Comparison of ENCODE assay signal across 10 mouse cellular contexts in genomic region chr3:21987455-21988009, GRCm38 (mm10).
DNase-seq lines count a peak whose midpoint lies in the region; ATAC-seq and TF ChIP-seq lines count a peak whose summit lies in the region.
"Had no signal": no experiment of that assay in that cellular context is flagged by ENCODE, and none has a peak within 500 bp of the region (broad histone marks: within the 10 kb centered on the region; RNA-seq: fewer than 3 reads in every experiment).

No protein-coding gene starts in this region.

- H3K36me3 ChIP-seq in MEL (ENCODE audit: control insufficient read depth in 1 of 2, insufficient read depth in 2 of 2, low read length in 2 of 2), result peaks cover 0 to 65% of the 10 kb centered on the region in 2 experiments; a peak in 2 of 4 replicates
- no peaks in the 10 kb centered on the region for H3K36me3 ChIP-seq in heart, embryonic 12.5 days

- peaks cover 2% of the 10 kb centered on the region for H3K79me2 ChIP-seq in MEL (ENCODE audit: control insufficient read depth, insufficient read depth, low read length, poor library complexity)

- DNase-seq in frontal cortex, postnatal 36 days (ENCODE audit: low spot score in 2 of 2), result no peak
- DNase-seq in MEL (ENCODE audit: low read depth, low spot score), result peak; percentile 84
- DNase-seq in induced T-regulatory cell, adult 2 months (ENCODE audit: low read depth), result peak; percentile 93
- DNase-seq in naive thymus-derived CD4-positive, alpha-beta T cell, adult 2 months (ENCODE audit: low read depth), result peak; percentile 89
- DNase-seq in ovary, postnatal 10 days (ENCODE audit: low spot score), result no peak
- no peak for DNase-seq in layer of hippocampus, adult 9-10 months (ENCODE audit: low spot score)
- DNase-seq: adrenal gland, postnatal 36 days; gastrocnemius, postnatal 10 days had no signal

- no peak overlapping the region for H3K4me2 ChIP-seq in heart, embryonic 12.5 days

- TF ChIP-seq POLR2A in MEL (IDR thresholded peaks at IDR 0.05; ENCODE audit: control insufficient read depth in 1 of 2, insufficient read depth in 1 of 2, low read depth in 1 of 2, low read length in 2 of 2, poor library complexity in 1 of 2), result no peak

- H3K9me3 ChIP-seq in MEL (replicated peaks; ENCODE audit: insufficient read depth, low read length), result no peaks in the 10 kb centered on the region
- H3K9me3 ChIP-seq in heart, embryonic 12.5 days (replicated peaks), result no peaks in the 10 kb centered on the region

- peak; percentile 18 for ATAC-seq in frontal cortex, adult (ENCODE audit: low TSS enrichment)
- ATAC-seq in heart, embryonic 12.5 days (ENCODE audit: insufficient number of reproducible peaks, low FRiP score), result no peak

- H3K9ac ChIP-seq in MEL (ENCODE audit: control insufficient read depth, low read depth, low read length, poor library complexity, severe bottlenecking), result peak overlapping the region; percentile 75
- no peak overlapping the region for H3K9ac ChIP-seq in heart, embryonic 12.5 days

- no peak for TF ChIP-seq CTCF in MEL (IDR thresholded peaks at IDR 0.05 in 2 of 3, conservative IDR thresholded peaks at IDR 0.05 in 1 of 3; ENCODE audit: control insufficient read depth in 1 of 3, insufficient read depth in 1 of 3, low read depth in 2 of 3, low read length in 3 of 3, poor library complexity in 1 of 3, severe bottlenecking in 1 of 3)

- no peaks in the 10 kb centered on the region for H3K27me3 ChIP-seq in MEL (ENCODE audit: control insufficient read depth in 1 of 2, insufficient read depth in 2 of 2, low read length in 2 of 2)
- no peaks in the 10 kb centered on the region for H3K27me3 ChIP-seq in heart, embryonic 12.5 days (replicated peaks)

- no peak; the same call in 1 of the 2 replicates for TF ChIP-seq RAD21 in MEL (IDR thresholded peaks at IDR 0.05; ENCODE audit: low read depth, low read length)

- WGBS in heart, embryonic 12.5 days, result 83% methylated on average over 5 of the region's 5 CpGs

- peak; percentile 57 to 60 for TF ChIP-seq EP300 in MEL (IDR thresholded peaks at IDR 0.05; ENCODE audit: low read depth in 1 of 2, low read length in 2 of 2)

- H3K4me3 ChIP-seq in MEL (ENCODE audit: control insufficient read depth in 1 of 2, insufficient read depth in 1 of 2, low read depth in 2 of 2, low read length in 2 of 2), result peak overlapping the region; percentile 48 to 50
- no peak overlapping the region for H3K4me3 ChIP-seq in heart, embryonic 12.5 days

- peak overlapping the region; percentile 99 for H3K27ac ChIP-seq in MEL (ENCODE audit: control insufficient read depth, low read depth, low read length)
- no peak overlapping the region for H3K27ac ChIP-seq in heart, embryonic 12.5 days (ENCODE audit: poor library complexity, severe bottlenecking)

- peaks cover 19 to 55% of the 10 kb centered on the region in 2 experiments for H3K4me1 ChIP-seq in MEL (ENCODE audit: control insufficient read depth in 1 of 2, insufficient read depth in 2 of 2, low read length in 2 of 2)
- H3K4me1 ChIP-seq in heart, embryonic 12.5 days (replicated peaks), result no peaks in the 10 kb centered on the region

TF ChIP-seq in MEL, 35 proteins besides CTCF, POLR2A, EP300 and RAD21:
- TF ChIP-seq KAT2A (conservative IDR thresholded peaks at IDR 0.05; ENCODE audit: low read depth, low read length) (no peak), ZC3H11A (IDR thresholded peaks at IDR 0.05; ENCODE audit: low read depth, low read length) (no peak), MYB (IDR thresholded peaks at IDR 0.05; ENCODE audit: low read depth, low read length) (no peak), POLR2AphosphoS2 (IDR thresholded peaks at IDR 0.05; ENCODE audit: low read length) (no peak), TAL1 (IDR thresholded peaks at IDR 0.05; ENCODE audit: low read length) (no peak), ZMIZ1 (IDR thresholded peaks at IDR 0.05; ENCODE audit: low read depth, low read length) (no peak), NELFE (IDR thresholded peaks at IDR 0.05; ENCODE audit: low read depth, low read length) (0 out of 2 replicates have a peak, but pooled peaks have one; percentile 3), GABPA (IDR thresholded peaks at IDR 0.05; ENCODE audit: low read depth, low read length) (no peak), HCFC1 (IDR thresholded peaks at IDR 0.05; ENCODE audit: low read depth, low read length) (no peak), RCOR1 (IDR thresholded peaks at IDR 0.05; ENCODE audit: low read depth, low read length) (no peak), ZKSCAN1 (IDR thresholded peaks at IDR 0.05; ENCODE audit: low read depth, low read length) (no peak), CHD1 (IDR thresholded peaks at IDR 0.05; ENCODE audit: low read depth, low read length) (no peak; the same call in 1 of the 2 replicates), MYC (IDR thresholded peaks at IDR 0.05; ENCODE audit: low read depth, low read length) (no peak), MAZ (IDR thresholded peaks at IDR 0.05; ENCODE audit: low read depth, low read length) (no peak; the same call in 1 of the 2 replicates), CHD2 (IDR thresholded peaks at IDR 0.05; ENCODE audit: low read length) (no peak), USF1 (IDR thresholded peaks at IDR 0.05; ENCODE audit: low read depth, low read length) (peak; percentile 18; the same call in 1 of the 2 replicates), USF2 (IDR thresholded peaks at IDR 0.05; ENCODE audit: borderline replicate concordance in 1 of 2, insufficient read depth in 1 of 2, low read depth in 1 of 2, low read length in 2 of 2) (no peak), SIN3A (IDR thresholded peaks at IDR 0.05; ENCODE audit: low read length) (peak; percentile 1; the same call in 1 of the 2 replicates), ETS1 (IDR thresholded peaks at IDR 0.05; ENCODE audit: low read depth, low read length) (peak; percentile 88), MXI1 (IDR thresholded peaks at IDR 0.05; ENCODE audit: low read depth, low read length) (no peak), BHLHE40 (IDR thresholded peaks at IDR 0.05; ENCODE audit: borderline replicate concordance, low read depth, low read length) (peak; percentile 72), UBTF (IDR thresholded peaks at IDR 0.05; ENCODE audit: borderline replicate concordance, insufficient read depth, low read depth, low read length) (no peak), GATA1 (IDR thresholded peaks at IDR 0.05; ENCODE audit: low read depth, low read length) (no peak), ELF1 (IDR thresholded peaks at IDR 0.05; ENCODE audit: low read depth, low read length) (no peak), POLR2AphosphoS5 (IDR thresholded peaks at IDR 0.05; ENCODE audit: borderline replicate concordance, low read depth, low read length) (no peak), NRF1 (IDR thresholded peaks at IDR 0.05; ENCODE audit: insufficient read depth, low read depth, low read length, poor library complexity, severe bottlenecking) (no peak), TCF12 (IDR thresholded peaks at IDR 0.05; ENCODE audit: low read depth, low read length) (peak; percentile 48; the same call in 1 of the 2 replicates), JUND (IDR thresholded peaks at IDR 0.05; ENCODE audit: low read depth, low read length) (peak; percentile 84), MEF2A (IDR thresholded peaks at IDR 0.05; ENCODE audit: extremely low read depth, insufficient replicate concordance, low read depth, low read length, poor library complexity, severe bottlenecking) (no peak), MAFK (IDR thresholded peaks at IDR 0.05; ENCODE audit: borderline replicate concordance, low read depth, low read length) (0 out of 2 replicates have a peak, but pooled peaks have one; percentile 38), ZNF384 (IDR thresholded peaks at IDR 0.05; ENCODE audit: low read depth, low read length) (no peak), E2F4 (IDR thresholded peaks at IDR 0.05; ENCODE audit: borderline replicate concordance, low read depth, low read length) (no peak), TBP (IDR thresholded peaks at IDR 0.05; ENCODE audit: low read depth, low read length) (0 out of 2 replicates have a peak, but pooled peaks have one; percentile 30), SMC3 (IDR thresholded peaks at IDR 0.05; ENCODE audit: low read depth, low read length) (no peak; the same call in 1 of the 2 replicates), MAX (IDR thresholded peaks at IDR 0.05; ENCODE audit: low read length) (no peak)

Comparison
In these comparisons a context has a peak if more than half of its experiments do, and no peak if none do; other contexts are left out.
1. DNase-seq: peak in MEL (single experiment), induced T-regulatory cell, adult 2 months (single experiment) and naive thymus-derived CD4-positive, alpha-beta T cell, adult 2 months (single experiment); none in frontal cortex, postnatal 36 days (0 of 2), ovary, postnatal 10 days (single experiment) and layer of hippocampus, adult 9-10 months (single experiment).